Mouse (Mus musculus): ENCODE results near the gene Ankrd28.
"Not testable (repeated sequence)": the region's sequence is repeated elsewhere in the genome, so short reads cannot be mapped to it uniquely, and the experiment has no call there.

Gene Ankrd28

GRCm38 (mm10) chr14:31830571-31831369 lies at the start of gene Ankrd28:
TSS of gene Ankrd28 (minus strand) at chr14:31830651.
- DNase-seq (ENCODE audit: low spot score in 2 of 2): peak; percentile 91 to 94

GRCm38 (mm10) chr14:31879456-31879855 lies 49.0 kb upstream of the Ankrd28 start:
- DNase-seq (ENCODE audit: low spot score in 2 of 2): no peak

- DNase-seq (ENCODE audit: low spot score in 2 of 2): no peak
Measured at GRCm38 (mm10) chr14:31872130-31872529, 41.7 kb upstream of the Ankrd28 start.

GRCm38 (mm10) chr14:31870436-31870835 lies 40.0 kb upstream of the Ankrd28 start:
- DNase-seq (ENCODE audit: low spot score in 2 of 2): no peak

- DNase-seq (ENCODE audit: low spot score in 2 of 2): no peak
Measured at GRCm38 (mm10) chr14:31868591-31868990, 38.1 kb upstream of the Ankrd28 start.

- not testable (repeated sequence) for DNase-seq (ENCODE audit: low spot score in 2 of 2)
Measured at GRCm38 (mm10) chr14:31866366-31866765, 35.9 kb upstream of the Ankrd28 start.

- DNase-seq (ENCODE audit: low spot score in 2 of 2): no peak
Measured at GRCm38 (mm10) chr14:31858679-31859078, 28.2 kb upstream of the Ankrd28 start.

DNA sequence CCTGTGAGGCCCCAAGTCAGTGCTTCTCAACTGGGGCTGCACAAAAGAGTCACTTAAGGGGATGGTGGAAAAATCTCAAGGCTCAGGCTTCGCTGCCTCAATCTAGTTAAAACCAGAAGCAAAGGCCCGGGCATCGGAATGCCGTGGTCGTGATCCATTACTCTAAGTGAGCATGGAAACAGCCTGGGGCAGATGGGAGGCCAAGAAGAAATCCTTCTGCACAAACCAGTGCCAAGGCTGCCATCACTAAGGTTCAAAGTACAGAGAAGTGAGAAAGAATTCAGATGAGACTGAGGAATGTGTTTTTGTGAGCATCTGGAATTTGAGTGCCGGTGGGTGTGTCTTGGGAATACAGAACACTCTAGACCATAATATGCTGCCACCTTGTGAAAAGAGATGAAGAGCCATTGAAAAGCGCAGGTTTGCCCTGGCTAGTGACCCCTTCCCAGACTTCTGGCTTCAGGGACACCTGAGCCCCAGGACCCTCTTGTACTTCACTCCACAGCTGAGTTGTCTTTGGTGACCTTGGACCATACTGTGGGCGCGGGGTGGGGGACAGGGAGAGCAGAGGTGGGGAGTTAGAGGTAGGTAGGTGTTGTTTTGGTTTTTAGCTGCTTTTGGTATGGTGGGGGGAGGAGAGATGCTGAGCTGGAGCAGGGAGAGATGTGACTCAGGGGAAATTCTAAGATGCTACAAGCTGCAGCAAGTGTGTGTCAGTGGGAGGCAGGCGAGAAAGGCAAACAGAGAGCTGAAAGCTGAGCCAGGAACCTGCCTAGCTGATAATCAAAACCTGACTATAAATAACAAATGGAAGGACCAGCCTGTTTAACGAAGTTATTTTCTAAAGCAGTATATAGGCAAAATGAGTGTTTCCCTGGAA lies 26.9 kb upstream of the Ankrd28 start:
- DNase-seq (ENCODE audit: low spot score in 2 of 2): no peak

DNA sequence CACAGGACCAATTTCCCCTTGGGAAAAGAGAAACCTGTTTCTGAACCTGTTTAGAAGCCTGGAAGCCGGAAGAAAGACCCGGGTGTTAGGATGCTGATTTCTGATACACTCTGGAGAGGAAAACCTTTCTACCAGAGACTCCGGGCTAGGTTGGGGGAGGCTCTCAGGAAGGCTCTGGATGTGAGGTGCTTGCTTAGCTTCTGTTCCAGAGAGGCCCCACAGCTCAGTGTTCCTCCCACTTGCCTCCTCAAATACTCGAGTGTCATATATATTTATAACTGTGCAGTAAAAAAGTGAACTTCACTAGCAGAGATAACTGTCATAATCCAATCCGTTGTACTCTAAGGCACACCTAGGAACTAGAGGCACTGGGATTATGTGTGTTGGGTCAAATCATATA lies 25.6 kb upstream of the Ankrd28 start:
- DNase-seq (ENCODE audit: low spot score in 2 of 2): no peak

DNA sequence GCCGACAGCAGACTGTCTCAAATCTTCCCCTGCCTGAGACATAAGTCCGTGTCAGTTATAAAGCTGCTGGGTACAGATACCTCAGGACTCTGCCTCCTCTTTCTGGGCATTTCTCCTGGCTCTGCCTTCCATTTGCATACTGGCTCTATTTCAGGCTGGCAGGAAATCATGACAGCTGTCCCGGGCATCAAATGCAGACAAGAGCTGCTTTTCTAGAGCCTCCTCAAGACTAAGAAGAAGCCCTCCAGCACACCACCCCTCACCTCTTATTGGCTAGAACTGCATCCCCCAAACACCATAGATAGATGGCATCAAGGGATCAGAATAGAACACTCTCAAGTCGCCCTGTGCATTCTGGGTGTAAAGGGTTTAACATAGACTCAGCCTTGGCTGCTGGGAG lies 24.2 kb upstream of the Ankrd28 start:
- no peak for DNase-seq (ENCODE audit: low spot score in 2 of 2)

DNA sequence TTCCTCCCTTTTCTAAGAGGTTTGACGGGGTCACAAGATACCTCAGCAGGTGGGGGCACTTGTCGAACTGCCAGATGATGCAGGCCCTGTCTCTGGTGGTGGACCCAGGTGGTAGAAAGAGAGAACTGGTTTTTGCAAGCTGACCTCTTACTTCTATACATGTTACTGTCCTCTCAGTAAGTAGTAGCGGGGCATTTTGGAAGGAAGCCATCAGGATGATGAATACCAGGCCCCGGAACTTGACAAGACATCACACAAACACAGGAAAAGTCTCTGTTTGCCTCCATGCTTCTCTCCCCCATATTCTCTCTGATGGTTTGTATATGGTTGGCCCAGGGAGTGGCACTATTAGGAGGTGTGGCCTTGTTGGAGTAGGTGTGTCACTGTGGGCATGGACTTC lies 13.1 kb upstream of the Ankrd28 start:
- DNase-seq (ENCODE audit: low spot score in 2 of 2): no peak

GRCm38 (mm10) chr14:31832022-31832421 lies 1.6 kb upstream of the Ankrd28 start:
- no peak for DNase-seq (ENCODE audit: low spot score in 2 of 2)

GRCm38 (mm10) chr14:31831370-31831712 lies 890 bp upstream of the Ankrd28 start:
- DNase-seq (ENCODE audit: low spot score in 2 of 2): no peak

GRCm38 (mm10) chr14:31829761-31830562 lies 489 bp downstream of the Ankrd28 start:
- DNase-seq (ENCODE audit: low spot score in 2 of 2): peak; percentile 31 to 50

DNA sequence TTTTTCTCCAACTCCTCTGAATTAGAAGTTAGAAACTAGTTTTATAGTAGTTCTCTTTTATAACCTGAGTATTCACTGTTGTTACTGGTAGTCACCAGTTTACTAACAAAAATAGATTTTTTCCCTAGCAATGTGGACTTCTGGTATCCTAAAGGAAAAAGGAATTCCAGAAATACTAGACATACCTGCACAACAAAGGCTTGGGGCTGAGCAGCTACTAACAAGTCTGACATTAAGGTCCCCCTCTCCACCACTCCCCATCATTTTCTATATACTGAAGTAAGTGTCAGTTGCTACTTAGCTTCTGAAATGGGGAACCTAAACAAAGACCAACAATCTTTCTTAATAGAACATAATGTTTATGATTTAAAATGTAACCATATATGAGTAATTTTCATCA lies 3.2 kb downstream of the Ankrd28 start:
- DNase-seq (ENCODE audit: low spot score in 2 of 2): no peak

DNA sequence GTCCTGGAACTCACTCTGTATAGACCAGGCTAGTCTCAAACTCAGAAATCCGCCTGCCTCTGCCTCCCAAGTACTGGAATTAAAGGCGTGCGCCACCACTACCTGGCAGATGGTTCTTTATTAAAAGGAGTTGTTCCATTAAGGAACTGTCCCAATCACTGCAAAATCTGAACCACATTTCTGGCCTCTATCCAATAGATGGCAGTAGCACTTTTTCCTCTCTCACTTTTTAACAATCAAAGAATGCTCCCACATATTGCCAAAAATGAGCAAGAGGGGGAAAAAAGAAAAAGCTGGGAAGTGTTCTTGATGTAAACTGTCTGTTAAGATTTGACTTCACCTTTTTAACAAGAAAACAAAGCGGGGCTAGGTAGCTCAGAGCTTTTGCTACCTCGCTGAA lies 20.5 kb downstream of the Ankrd28 start:
- no peak for DNase-seq (ENCODE audit: low spot score in 2 of 2)

- no peak for DNase-seq (ENCODE audit: low spot score in 2 of 2)
Measured at GRCm38 (mm10) chr14:31803791-31804190, 26.7 kb downstream of the Ankrd28 start.

- no peak for DNase-seq (ENCODE audit: low spot score in 2 of 2)
Measured at GRCm38 (mm10) chr14:31800976-31801375, 29.5 kb downstream of the Ankrd28 start.

DNA sequence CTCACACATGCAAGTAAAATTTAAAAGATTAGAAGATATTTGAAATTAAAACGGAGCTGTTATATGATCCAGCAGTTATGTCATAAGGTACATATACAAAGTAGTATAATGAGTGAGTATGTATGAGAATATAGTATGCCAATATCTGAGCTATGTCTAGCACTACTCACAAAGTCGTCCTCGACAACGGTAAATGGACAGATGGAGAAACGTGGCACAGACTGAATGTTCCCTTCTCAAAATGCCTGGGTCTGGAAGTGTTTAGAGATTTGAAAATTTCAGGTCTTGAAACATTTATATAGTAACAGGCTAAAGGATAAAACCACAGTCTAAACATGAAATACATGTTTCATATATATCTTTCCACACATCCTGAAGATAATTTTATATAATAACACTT lies 30.0 kb downstream of the Ankrd28 start:
- no peak for DNase-seq (ENCODE audit: low spot score in 2 of 2)

DNA sequence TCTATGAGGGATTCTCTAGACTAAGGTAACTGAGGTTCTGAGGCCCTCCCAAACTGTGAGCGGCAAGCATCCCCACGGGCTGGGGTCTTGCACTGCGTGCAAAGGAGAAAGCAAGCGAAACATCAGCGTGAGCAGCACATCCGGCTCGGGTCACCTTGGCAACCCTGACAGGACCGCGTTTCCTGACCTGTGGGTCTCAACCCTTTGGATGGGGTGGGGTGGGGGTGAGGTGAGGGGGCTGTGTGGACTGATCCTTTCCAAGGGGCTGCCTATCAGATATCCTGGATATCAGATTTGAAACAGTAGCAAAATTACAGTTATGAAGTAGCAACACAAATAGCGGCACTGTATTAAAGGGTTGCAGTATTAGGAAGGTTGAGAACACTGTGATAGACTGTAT lies 31.5 kb downstream of the Ankrd28 start:
- no peak for DNase-seq (ENCODE audit: low spot score in 2 of 2)

- DNase-seq (ENCODE audit: low spot score in 2 of 2): no peak
Measured at GRCm38 (mm10) chr14:31795535-31795934, 34.9 kb downstream of the Ankrd28 start.

DNA sequence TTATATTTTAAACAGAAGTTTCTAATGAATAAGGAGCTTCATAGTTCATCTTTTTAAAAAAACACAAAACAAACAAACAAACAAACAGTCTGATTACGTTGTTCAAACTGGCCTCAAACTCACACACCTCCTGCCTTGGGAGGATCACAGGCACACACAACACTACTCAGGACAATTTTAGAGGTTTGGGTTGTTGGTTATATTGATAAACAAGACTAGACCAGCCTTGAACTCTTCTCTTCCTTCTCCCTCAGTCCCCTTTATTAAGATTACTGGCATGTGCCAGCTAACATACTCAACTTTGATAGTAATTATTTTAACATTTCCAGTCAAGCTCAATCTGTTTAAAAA lies 35.7 kb downstream of the Ankrd28 start:
- no peak for DNase-seq (ENCODE audit: low spot score in 2 of 2)

Measured in spleen, postnatal 14 days (tissue).